Mouse (Mus musculus) adrenal gland, adult 18-20 months (tissue): ENCODE data around the gene Ildr2. TPM values are rescaled to one million over a fixed set of nuclear protein-coding genes. Genes with fewer than 3 reads are reported as not detected.

Source experiments
- DNase-seq, 2 experiments: peaks; one replicate each; pipeline ENCODE4 v3.0.0; 2021 to 2022; ENCODE audit warnings: low spot score in 2 of 2
- total RNA-seq, 2 experiments: library from RNA; stranded (reverse); gene quantifications; 1 replicate in 1 of 2; 2 replicates in 1 of 2; pipeline ENCODE4 v1.2.3; 2021

Gene Ildr2
- total RNA-seq, 2 experiments from 2014 or later, result 4.1 to 7.5 TPM

GRCm38 (mm10) chr1:166282597-166283210 lies 28.8 kb downstream of the Ildr2 start:
- no peak for DNase-seq

GRCm38 (mm10) chr1:166283451-166283850 lies 29.5 kb downstream of the Ildr2 start:
- DNase-seq, result no peak

GRCm38 (mm10) chr1:166284390-166284789 lies 30.5 kb downstream of the Ildr2 start:
- DNase-seq, result no peak

GRCm38 (mm10) chr1:166286231-166286630 lies 32.3 kb downstream of the Ildr2 start:
- DNase-seq, result no peak

GRCm38 (mm10) chr1:166290562-166290961 lies 36.6 kb downstream of the Ildr2 start:
- DNase-seq, result no peak

GRCm38 (mm10) chr1:166293086-166293485 lies 39.1 kb downstream of the Ildr2 start:
- DNase-seq, result no peak

GRCm38 (mm10) chr1:166295548-166295947 lies 41.6 kb downstream of the Ildr2 start:
- no peak for DNase-seq

- peak; percentile 41 for DNase-seq
Measured at GRCm38 (mm10) chr1:166296371-166296770, 42.4 kb downstream of the Ildr2 start.

GRCm38 (mm10) chr1:166296971-166297370 lies 43.0 kb downstream of the Ildr2 start:
- DNase-seq, result no peak

- no peak for DNase-seq
Measured at GRCm38 (mm10) chr1:166297499-166298111, 43.7 kb downstream of the Ildr2 start.

- no peak for DNase-seq
Measured at GRCm38 (mm10) chr1:166298884-166299283, 44.9 kb downstream of the Ildr2 start.

GRCm38 (mm10) chr1:166299821-166300220 lies 45.9 kb downstream of the Ildr2 start:
- no peak for DNase-seq

- no peak for DNase-seq
Measured at GRCm38 (mm10) chr1:166300526-166300925, 46.6 kb downstream of the Ildr2 start.

- no peak for DNase-seq
Measured at GRCm38 (mm10) chr1:166304352-166305240, 50.7 kb downstream of the Ildr2 start.

GRCm38 (mm10) chr1:166308471-166308850 lies 54.5 kb downstream of the Ildr2 start:
- DNase-seq, result no peak

- DNase-seq, result peak; percentile 23 to 41
Measured at GRCm38 (mm10) chr1:166308851-166309715, 55.1 kb downstream of the Ildr2 start.

GRCm38 (mm10) chr1:166311151-166311550 lies 57.2 kb downstream of the Ildr2 start:
- no peak for DNase-seq

GRCm38 (mm10) chr1:166313637-166314036 lies 59.7 kb downstream of the Ildr2 start:
- DNase-seq, result no peak

GRCm38 (mm10) chr1:166315706-166316105 lies 61.8 kb downstream of the Ildr2 start:
- DNase-seq, result no peak

GRCm38 (mm10) chr1:166319132-166319698 lies 65.3 kb downstream of the Ildr2 start:
- peak; percentile 53 to 64 for DNase-seq

- DNase-seq, result no peak
Measured at GRCm38 (mm10) chr1:166326421-166326820, 72.5 kb downstream of the Ildr2 start.
